Mouse (Mus musculus) neural tube, embryonic 12.5 days (tissue): Measurements from ENCODE around the gene Btbd9. TPM values are rescaled to one million over a fixed set of nuclear protein-coding genes. Genes with fewer than 3 reads are reported as not detected.
A peak's percentile ranks its signal among the peaks of the same experiment; 100 is the strongest.

Experiments
- ATAC-seq: fragments of 200-750 bp; cut with Nextera tagmentation; 2 replicates; pipeline ENCODE4 v1.8.0; 2017; ENCODE audit warnings: low read depth, mild to moderate bottlenecking, moderate TSS enrichment, moderate library complexity; ENCODE audit not compliant: low FRiP score
- H3K27ac ChIP-seq: fragments of 300-500 bp; sonication (generic); 2 replicates; pipeline ENCODE4 v1.5.1; 2016
- H3K27me3 ChIP-seq: fragments of 300-500 bp; sonication (generic); replicated peaks from 2 replicates; pipeline ENCODE4 v1.6.1; 2016; ENCODE audit warnings: mild to moderate bottlenecking
- H3K36me3 ChIP-seq: fragments of 300-500 bp; sonication (generic); 2 replicates; pipeline ENCODE4 v1.6.1; 2016; ENCODE audit warnings: mild to moderate bottlenecking
- H3K4me1 ChIP-seq: fragments of 300-500 bp; sonication (generic); 2 replicates; pipeline ENCODE4 v1.6.1; 2016
- H3K4me2 ChIP-seq: fragments of 300-500 bp; sonication (generic); replicated peaks from 2 replicates; pipeline ENCODE4 v1.6.1; 2016; ENCODE audit warnings: mild to moderate bottlenecking
- H3K4me3 ChIP-seq: fragments of 300-500 bp; sonication (generic); 2 replicates; pipeline ENCODE4 v1.5.1; 2016
- H3K9ac ChIP-seq: fragments of 300-500 bp; sonication (generic); 2 replicates; pipeline ENCODE4 v1.6.1; 2016; ENCODE audit warnings: mild to moderate bottlenecking
- H3K9me3 ChIP-seq: fragments of 300-500 bp; sonication (generic); 2 replicates; pipeline ENCODE4 v1.6.1; 2016; ENCODE audit warnings: mild to moderate bottlenecking
- WGBS: fragments of 180-500 bp; shearing (Covaris S2); methylation state at CpG from one replicate; pipeline ENCODE4 v1.1.7; 2016; 5-methylcytosine and 5-hydroxymethylcytosine counted together
- polyA plus RNA-seq: library from polyadenylated mRNA; unstranded; fragments of >200 nt; fragmentation: Nextera tagmentation; extraction: Ambion mirVana; gene quantifications from 2 replicates; pipeline ENCODE4 v1.2.1, GENCODE M21; 2016

Btbd9 gene
- polyA plus RNA-seq, 1 experiment from 2014 or later = 88.6 TPM

GRCm38 (mm10) chr17:30205062-30205825, 371.0 kb downstream of the Btbd9 start:
- no peak overlapping the region for H3K27ac ChIP-seq
- no peak overlapping the region for H3K4me3 ChIP-seq
- no peak overlapping the region for H3K4me2 ChIP-seq
- peaks cover 23% of the 10 kb centered on the region for H3K36me3 ChIP-seq
- no peak overlapping the region for H3K9ac ChIP-seq
- no peak for ATAC-seq
- no peaks in the 10 kb centered on the region for H3K27me3 ChIP-seq
- no peaks in the 10 kb centered on the region for H3K9me3 ChIP-seq
- 92% methylated on average over 17 of the region's 17 CpGs for WGBS
- peaks cover 47% of the 10 kb centered on the region for H3K4me1 ChIP-seq

- no peaks in the 10 kb centered on the region for H3K9me3 ChIP-seq
- WGBS = 86% methylated on average over 4 of the region's 4 CpGs
- no peak overlapping the region for H3K4me3 ChIP-seq
- no peak for ATAC-seq
- peaks cover 77% of the 10 kb centered on the region for H3K4me1 ChIP-seq
- H3K36me3 ChIP-seq = no peaks in the 10 kb centered on the region
- no peak overlapping the region for H3K27ac ChIP-seq
- H3K9ac ChIP-seq = no peak overlapping the region
- no peak overlapping the region for H3K4me2 ChIP-seq
- H3K27me3 ChIP-seq = no peaks in the 10 kb centered on the region
These were observed 376.0 kb downstream of the Btbd9 start for GRCm38 (mm10) chr17:30200283-30200682.

- no peak overlapping the region for H3K27ac ChIP-seq
- H3K4me3 ChIP-seq = no peak overlapping the region
- 86% methylated on average over 13 of the region's 13 CpGs for WGBS
These were observed 376.7 kb downstream of the Btbd9 start for GRCm38 (mm10) chr17:30199374-30200247.

GRCm38 (mm10) chr17:30198422-30198821, 377.9 kb downstream of the Btbd9 start:
- no peak overlapping the region for H3K9ac ChIP-seq
- no peaks in the 10 kb centered on the region for H3K36me3 ChIP-seq
- no peak overlapping the region for H3K4me2 ChIP-seq
- H3K4me3 ChIP-seq = no peak overlapping the region
- no peaks in the 10 kb centered on the region for H3K27me3 ChIP-seq
- ATAC-seq = no peak
- no peak overlapping the region for H3K27ac ChIP-seq
- no peaks in the 10 kb centered on the region for H3K9me3 ChIP-seq
- 80% methylated on average over 10 of the region's 10 CpGs for WGBS
- peaks cover 72% of the 10 kb centered on the region for H3K4me1 ChIP-seq

More at GRCm38 (mm10) chr17:30199374-30200247, 376.7 kb downstream of the Btbd9 start:
- ATAC-seq = no peak
- H3K9me3 ChIP-seq = no peaks in the 10 kb centered on the region
- H3K9ac ChIP-seq = no peak overlapping the region
- no peaks in the 10 kb centered on the region for H3K27me3 ChIP-seq
- H3K4me1 ChIP-seq = peaks cover 83% of the 10 kb centered on the region
- H3K4me2 ChIP-seq = no peak overlapping the region
- no peaks in the 10 kb centered on the region for H3K36me3 ChIP-seq

- H3K9me3 ChIP-seq = no peaks in the 10 kb centered on the region
- no peak overlapping the region for H3K4me2 ChIP-seq
- no peak overlapping the region for H3K4me3 ChIP-seq
- WGBS = 71% methylated on average over 12 of the region's 12 CpGs
- peaks cover 7% of the 10 kb centered on the region for H3K36me3 ChIP-seq
- H3K4me1 ChIP-seq = peaks cover 64% of the 10 kb centered on the region
- ATAC-seq = no peak
- H3K27me3 ChIP-seq = no peaks in the 10 kb centered on the region
- H3K9ac ChIP-seq = no peak overlapping the region
- H3K27ac ChIP-seq = no peak overlapping the region
These were observed 378.8 kb downstream of the Btbd9 start for GRCm38 (mm10) chr17:30197280-30198030.

- Histone ChIP-seq H3K9ac (no peak overlapping the region), H3K27ac (no peak overlapping the region), H3K9me3 (no peaks in the 10 kb centered on the region), H3K36me3 (peaks cover 10% of the 10 kb centered on the region), H3K4me3 (no peak overlapping the region), H3K4me2 (no peak overlapping the region), H3K4me1 (peaks cover 63% of the 10 kb centered on the region), H3K27me3 (no peaks in the 10 kb centered on the region)
- WGBS = 81% methylated on average over 17 of the region's 17 CpGs
- ATAC-seq = no peak
These were observed 379.6 kb downstream of the Btbd9 start for GRCm38 (mm10) chr17:30196401-30197279.

GRCm38 (mm10) chr17:30195591-30196183, 380.6 kb downstream of the Btbd9 start:
- 89% methylated on average over 21 of the region's 21 CpGs for WGBS
- Histone ChIP-seq H3K36me3 (peaks cover 10% of the 10 kb centered on the region), H3K4me2 (no peak overlapping the region), H3K4me3 (no peak overlapping the region), H3K9ac (no peak overlapping the region), H3K27ac (no peak overlapping the region; the same call in 1 of the 2 replicates), H3K9me3 (no peaks in the 10 kb centered on the region), H3K27me3 (no peaks in the 10 kb centered on the region), H3K4me1 (peaks cover 63% of the 10 kb centered on the region)
- ATAC-seq = no peak

- H3K4me1 ChIP-seq = peaks cover 61% of the 10 kb centered on the region
- no peak for ATAC-seq
- H3K9me3 ChIP-seq = no peaks in the 10 kb centered on the region
- H3K27ac ChIP-seq = peak overlapping the region; percentile 34; the same call in 1 of the 2 replicates
- WGBS = 58% methylated on average over 11 of the region's 11 CpGs
- H3K9ac ChIP-seq = peak overlapping the region; percentile 36; the same call in 1 of the 2 replicates
- no peaks in the 10 kb centered on the region for H3K27me3 ChIP-seq
- peaks cover 10% of the 10 kb centered on the region for H3K36me3 ChIP-seq
- H3K4me2 ChIP-seq = no peak overlapping the region
- H3K4me3 ChIP-seq = no peak overlapping the region
These were observed 381.5 kb downstream of the Btbd9 start for GRCm38 (mm10) chr17:30194629-30195445.

GRCm38 (mm10) chr17:30194091-30194490, 382.2 kb downstream of the Btbd9 start:
- no peak for ATAC-seq
- Histone ChIP-seq H3K27ac (no peak overlapping the region), H3K36me3 (peaks cover 10% of the 10 kb centered on the region), H3K27me3 (no peaks in the 10 kb centered on the region), H3K4me2 (no peak overlapping the region), H3K4me1 (peaks cover 64% of the 10 kb centered on the region), H3K4me3 (no peak overlapping the region), H3K9me3 (no peaks in the 10 kb centered on the region), H3K9ac (no peak overlapping the region)
- WGBS = 64% methylated on average over 3 of the region's 3 CpGs

GRCm38 (mm10) chr17:30193615-30194014, 382.7 kb downstream of the Btbd9 start:
- Histone ChIP-seq H3K9ac (no peak overlapping the region), H3K4me2 (no peak overlapping the region), H3K4me1 (peaks cover 62% of the 10 kb centered on the region), H3K27ac (no peak overlapping the region), H3K4me3 (no peak overlapping the region), H3K9me3 (no peaks in the 10 kb centered on the region), H3K36me3 (peaks cover 10% of the 10 kb centered on the region), H3K27me3 (no peaks in the 10 kb centered on the region)
- no peak for ATAC-seq
- WGBS = 86% methylated on average over 2 of the region's 2 CpGs
